Mouse (Mus musculus) liver, embryonic 13.5 days (tissue): ENCODE measurements around the gene Inmt. TPM values are rescaled to one million over a fixed set of nuclear protein-coding genes. Genes with fewer than 3 reads are reported as not detected.
A peak's percentile ranks its signal among the peaks of the same experiment; 100 is the strongest.

Experiments
- ATAC-seq: fragments of 200-750 bp; cut with Nextera tagmentation; 2 replicates; pipeline ENCODE4 v1.8.0; 2017; ENCODE audit warnings: low read depth, mild to moderate bottlenecking, moderate number of reproducible peaks, moderate library complexity
- DNase-seq: peaks from one replicate; pipeline ENCODE4 v3.0.0; 2022
- H3K27ac ChIP-seq: fragments of 300-500 bp; sonication (generic); 2 replicates; pipeline ENCODE4 v1.5.1; 2015; ENCODE audit warnings: moderate library complexity, mild to moderate bottlenecking, inconsistent platforms
- H3K27me3 ChIP-seq: fragments of 300-500 bp; sonication (generic); 2 replicates; pipeline ENCODE4 v1.6.1; 2015; ENCODE audit warnings: mild to moderate bottlenecking, inconsistent platforms
- H3K36me3 ChIP-seq: fragments of 300-500 bp; sonication (generic); 2 replicates; pipeline ENCODE4 v1.6.1; 2015; ENCODE audit warnings: mild to moderate bottlenecking, inconsistent platforms
- H3K4me1 ChIP-seq: fragments of 300-500 bp; sonication (generic); replicated peaks from 2 replicates; pipeline ENCODE4 v1.6.1; 2015; ENCODE audit warnings: inconsistent platforms
- H3K4me2 ChIP-seq: fragments of 300-500 bp; sonication (generic); 2 replicates; pipeline ENCODE4 v1.6.1; 2015; ENCODE audit warnings: inconsistent platforms, mild to moderate bottlenecking, moderate library complexity
- H3K4me3 ChIP-seq: fragments of 300-500 bp; sonication (generic); replicated peaks from 2 replicates; pipeline ENCODE4 v1.5.1; 2015; ENCODE audit warnings: mild to moderate bottlenecking, inconsistent platforms
- H3K9ac ChIP-seq: fragments of 300-500 bp; sonication (generic); 2 replicates; pipeline ENCODE4 v1.6.1; 2015; ENCODE audit warnings: mild to moderate bottlenecking, inconsistent platforms
- H3K9me3 ChIP-seq: fragments of 300-500 bp; sonication (generic); replicated peaks from 2 replicates; pipeline ENCODE4 v1.6.1; 2016; ENCODE audit warnings: inconsistent platforms
- WGBS: fragments of 180-500 bp; shearing (Covaris S2); methylation state at CpG from one replicate; pipeline ENCODE4 v1.1.7; 2015; ENCODE audit not compliant: insufficient replicate concordance; 5-methylcytosine and 5-hydroxymethylcytosine counted together
- polyA plus RNA-seq: library from polyadenylated mRNA; unstranded; fragments of >200 nt; fragmentation: Nextera tagmentation; extraction: Ambion mirVana; gene quantifications from 2 replicates; pipeline ENCODE4 v1.2.1, GENCODE M21; 2015

Inmt gene
- polyA plus RNA-seq, 1 experiment from 2014 or later: 0.24 TPM

- Histone ChIP-seq H3K4me3 (no peak overlapping the region), H3K4me1 (no peaks in the 10 kb centered on the region), H3K36me3 (no peaks in the 10 kb centered on the region), H3K9me3 (no peaks in the 10 kb centered on the region), H3K27me3 (peaks cover 2% of the 10 kb centered on the region; the same call in 1 of the 2 replicates), H3K9ac (no peak overlapping the region), H3K4me2 (no peak overlapping the region), H3K27ac (no peak overlapping the region)
- 45% methylated on average over 7 of the region's 7 CpGs for WGBS
- no peak for ATAC-seq
- peak; percentile 26 for DNase-seq
These were observed 7.9 kb downstream of the Inmt start for GRCm38 (mm10) chr6:55166777-55167463.

DNA sequence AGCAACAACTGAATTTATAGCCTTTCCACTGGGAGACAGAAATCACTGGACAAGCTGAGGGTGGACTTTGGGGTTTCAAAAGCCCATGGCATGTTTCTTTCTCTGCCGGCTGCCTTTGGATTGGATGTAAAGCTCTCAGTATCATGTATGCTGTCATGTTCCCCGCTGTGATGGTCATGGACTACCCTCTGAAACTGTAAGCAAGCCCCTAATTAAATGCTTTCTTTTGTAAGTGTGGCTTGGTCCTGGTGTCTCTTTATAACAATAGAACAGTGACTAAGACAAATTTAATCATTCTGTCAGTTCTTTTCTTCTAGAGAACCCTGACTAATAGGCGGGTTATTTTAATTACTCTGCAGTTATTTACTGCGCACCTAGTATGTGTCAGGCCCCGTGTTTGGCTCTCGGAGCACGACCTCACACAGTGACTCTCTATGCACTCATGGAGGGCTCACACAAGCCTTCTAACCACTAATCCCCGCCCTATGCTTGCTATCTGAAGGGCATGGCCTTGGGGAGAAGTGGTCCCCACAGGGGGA is 11.7 kb downstream of the Inmt start:
- H3K9ac ChIP-seq: no peak overlapping the region
- peaks cover 2% of the 10 kb centered on the region; the same call in 1 of the 2 replicates for H3K27me3 ChIP-seq
- no peaks in the 10 kb centered on the region for H3K4me1 ChIP-seq
- H3K4me2 ChIP-seq: no peak overlapping the region
- ATAC-seq: no peak
- no peak overlapping the region for H3K4me3 ChIP-seq
- no peaks in the 10 kb centered on the region for H3K9me3 ChIP-seq
- 65% methylated on average over 8 of the region's 8 CpGs for WGBS
- H3K27ac ChIP-seq: no peak overlapping the region
- no peak for DNase-seq
- no peaks in the 10 kb centered on the region for H3K36me3 ChIP-seq

- no peaks in the 10 kb centered on the region for H3K36me3 ChIP-seq
- 54% methylated on average over 5 of the region's 5 CpGs for WGBS
- no peak overlapping the region for H3K27ac ChIP-seq
These were observed 13.5 kb downstream of the Inmt start for GRCm38 (mm10) chr6:55161311-55161761.

DNA sequence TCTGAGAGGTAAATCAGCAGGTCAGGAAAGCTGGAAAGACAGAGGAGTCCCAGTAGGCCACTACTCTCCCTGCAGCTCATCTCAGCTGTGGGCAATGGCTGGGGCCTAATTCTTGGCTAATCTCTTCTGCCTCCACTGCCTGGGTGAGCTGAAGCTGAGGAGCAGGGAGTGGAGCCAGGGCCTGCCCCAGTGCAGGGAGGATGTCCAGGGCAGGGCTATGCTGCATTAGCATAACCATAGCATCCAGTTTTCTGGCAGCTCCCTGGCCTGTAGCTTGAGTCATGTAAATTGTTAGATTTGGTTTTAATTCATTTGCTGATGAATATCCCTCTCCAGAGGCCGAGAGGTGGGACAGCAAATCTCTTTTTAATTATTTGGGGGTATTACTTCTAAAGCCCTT is 15.6 kb downstream of the Inmt start:
- Histone ChIP-seq H3K4me2 (no peak overlapping the region), H3K9ac (no peak overlapping the region), H3K9me3 (no peaks in the 10 kb centered on the region), H3K27me3 (no peaks in the 10 kb centered on the region), H3K4me1 (no peaks in the 10 kb centered on the region), H3K36me3 (no peaks in the 10 kb centered on the region), H3K27ac (no peak overlapping the region), H3K4me3 (no peak overlapping the region)
- DNase-seq (no peak), ATAC-seq (no peak)
- 41% methylated on average over 1 of the region's 1 CpGs for WGBS

More at GRCm38 (mm10) chr6:55161311-55161761, 13.5 kb downstream of the Inmt start:
- ATAC-seq (no peak), DNase-seq (no peak)
- Histone ChIP-seq H3K9ac (no peak overlapping the region), H3K4me2 (no peak overlapping the region), H3K9me3 (no peaks in the 10 kb centered on the region), H3K4me3 (no peak overlapping the region), H3K4me1 (no peaks in the 10 kb centered on the region), H3K27me3 (peaks cover 2% of the 10 kb centered on the region; the same call in 1 of the 2 replicates)

DNA sequence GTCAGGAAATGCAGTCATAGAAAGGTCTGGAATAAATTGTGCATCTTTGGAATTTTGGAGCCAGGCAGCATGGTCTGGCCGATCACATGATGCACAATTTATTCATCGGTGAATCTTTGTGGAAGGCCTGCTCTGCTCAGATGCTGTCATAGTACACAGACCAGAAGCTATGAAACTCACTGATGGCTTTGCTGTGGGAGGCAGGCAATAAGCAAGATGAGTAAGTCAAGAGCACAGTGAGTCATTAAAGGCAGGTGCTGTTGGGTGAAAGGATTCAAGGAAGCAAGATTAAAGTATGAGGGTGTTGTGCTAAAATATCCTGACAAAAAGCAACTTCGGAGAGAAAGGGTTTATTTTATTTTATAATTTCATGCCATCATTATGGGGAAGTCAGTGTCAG is 22.6 kb downstream of the Inmt start:
- H3K9me3 ChIP-seq: no peaks in the 10 kb centered on the region
- H3K27ac ChIP-seq: no peak overlapping the region
- no peak overlapping the region for H3K9ac ChIP-seq
- H3K4me3 ChIP-seq: no peak overlapping the region
- ATAC-seq (no peak), DNase-seq (no peak)
- H3K4me2 ChIP-seq: no peak overlapping the region
- H3K36me3 ChIP-seq: no peaks in the 10 kb centered on the region
- no peaks in the 10 kb centered on the region for H3K27me3 ChIP-seq
- WGBS: 73% methylated on average over 3 of the region's 3 CpGs
- H3K4me1 ChIP-seq: peaks cover 7% of the 10 kb centered on the region; the same call in 1 of the 2 replicates

DNA sequence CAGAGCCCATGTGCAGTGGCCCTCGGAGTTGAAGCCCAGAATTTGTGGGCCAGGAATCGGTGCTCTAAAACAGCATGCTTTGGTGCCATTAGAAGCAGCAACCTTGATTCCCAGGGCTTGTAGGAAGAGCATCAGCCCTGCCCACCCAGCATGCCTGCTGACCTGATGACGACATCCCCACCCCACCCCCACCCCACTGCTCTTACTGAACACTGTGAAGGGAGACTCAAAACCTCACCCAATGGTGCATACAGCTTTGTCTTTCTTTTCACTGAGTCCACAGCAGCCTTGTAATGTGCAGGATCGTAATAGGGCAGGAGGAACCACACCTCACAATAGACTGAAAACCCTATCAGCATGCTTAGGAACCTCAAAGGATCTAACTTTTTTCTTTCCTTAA is 28.7 kb downstream of the Inmt start:
- DNase-seq (no peak), ATAC-seq (no peak)
- Histone ChIP-seq H3K36me3 (no peaks in the 10 kb centered on the region), H3K4me2 (no peak overlapping the region), H3K9me3 (no peaks in the 10 kb centered on the region), H3K4me1 (peaks cover 7% of the 10 kb centered on the region; the same call in 1 of the 2 replicates), H3K27me3 (no peaks in the 10 kb centered on the region), H3K27ac (no peak overlapping the region), H3K9ac (no peak overlapping the region), H3K4me3 (no peak overlapping the region)
- 49% methylated on average over 4 of the region's 4 CpGs for WGBS

DNA sequence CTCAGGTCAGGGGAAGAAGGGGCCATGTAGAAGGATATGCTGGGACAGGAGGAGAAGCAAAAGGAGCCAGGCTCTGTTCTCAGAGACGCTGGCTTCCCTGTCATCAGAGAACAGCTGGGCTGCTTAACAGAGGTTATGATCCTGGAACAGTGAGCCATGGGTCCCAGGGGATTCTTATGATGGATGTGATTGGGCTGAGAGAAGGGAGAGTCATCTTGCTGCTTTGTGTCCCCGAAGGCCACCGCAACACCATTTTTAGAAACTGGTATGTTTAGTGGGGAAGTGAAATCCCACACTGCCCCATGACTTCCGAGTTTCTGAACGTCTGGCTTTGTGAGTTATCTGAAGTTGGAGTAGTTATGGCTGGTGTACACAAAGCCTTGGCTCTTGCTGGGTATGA is 29.6 kb downstream of the Inmt start:
- Histone ChIP-seq H3K4me1 (peaks cover 7% of the 10 kb centered on the region; the same call in 1 of the 2 replicates), H3K9ac (no peak overlapping the region), H3K27ac (no peak overlapping the region), H3K27me3 (no peaks in the 10 kb centered on the region), H3K36me3 (no peaks in the 10 kb centered on the region), H3K9me3 (no peaks in the 10 kb centered on the region), H3K4me2 (no peak overlapping the region), H3K4me3 (no peak overlapping the region)
- ATAC-seq: no peak
- 48% methylated on average over 5 of the region's 5 CpGs for WGBS
- no peak for DNase-seq

- Histone ChIP-seq H3K27ac (no peak overlapping the region), H3K4me3 (no peak overlapping the region), H3K4me2 (no peak overlapping the region), H3K9me3 (no peaks in the 10 kb centered on the region), H3K27me3 (no peaks in the 10 kb centered on the region), H3K36me3 (no peaks in the 10 kb centered on the region), H3K9ac (no peak overlapping the region), H3K4me1 (no peaks in the 10 kb centered on the region)
- ATAC-seq (no peak), DNase-seq (no peak)
These were observed 36.5 kb downstream of the Inmt start for GRCm38 (mm10) chr6:55138343-55138742.

- Histone ChIP-seq H3K36me3 (no peaks in the 10 kb centered on the region), H3K27me3 (no peaks in the 10 kb centered on the region), H3K4me2 (no peak overlapping the region), H3K4me1 (no peaks in the 10 kb centered on the region), H3K4me3 (no peak overlapping the region), H3K27ac (no peak overlapping the region), H3K9me3 (no peaks in the 10 kb centered on the region), H3K9ac (no peak overlapping the region)
- 72% methylated on average over 1 of the region's 1 CpGs for WGBS
- no peak for ATAC-seq
- DNase-seq: no peak
These were observed 41.4 kb downstream of the Inmt start for GRCm38 (mm10) chr6:55133425-55133824.

GRCm38 (mm10) chr6:55132794-55133193 is 42.0 kb downstream of the Inmt start, which contains the start of gene Crhr2:
TSS of gene Crhr2 (minus strand) at chr6:55133016.
- H3K4me2 ChIP-seq: no peak within 1 kb of the TSS
- H3K4me1 ChIP-seq: no peaks in the 10 kb centered on the region
- no peak for DNase-seq
- no peaks in the 10 kb centered on the region for H3K36me3 ChIP-seq
- WGBS: 62% methylated on average over 10 of the region's 10 CpGs
- H3K27ac ChIP-seq: no peak within 1 kb of the TSS
- H3K27me3 ChIP-seq: no peaks in the 10 kb centered on the region
- no peak for ATAC-seq
- no peak within 1 kb of the TSS for H3K4me3 ChIP-seq
- H3K9me3 ChIP-seq: no peaks in the 10 kb centered on the region
- H3K9ac ChIP-seq: no peak within 1 kb of the TSS

GRCm38 (mm10) chr6:55131301-55131700 is 43.5 kb downstream of the Inmt start:
- ATAC-seq (no peak), DNase-seq (no peak)
- Histone ChIP-seq H3K9me3 (no peaks in the 10 kb centered on the region), H3K4me3 (no peak overlapping the region), H3K4me2 (no peak overlapping the region), H3K36me3 (no peaks in the 10 kb centered on the region), H3K27ac (no peak overlapping the region), H3K4me1 (no peaks in the 10 kb centered on the region), H3K27me3 (no peaks in the 10 kb centered on the region), H3K9ac (no peak overlapping the region)
- WGBS: 61% methylated on average over 4 of the region's 4 CpGs

DNA sequence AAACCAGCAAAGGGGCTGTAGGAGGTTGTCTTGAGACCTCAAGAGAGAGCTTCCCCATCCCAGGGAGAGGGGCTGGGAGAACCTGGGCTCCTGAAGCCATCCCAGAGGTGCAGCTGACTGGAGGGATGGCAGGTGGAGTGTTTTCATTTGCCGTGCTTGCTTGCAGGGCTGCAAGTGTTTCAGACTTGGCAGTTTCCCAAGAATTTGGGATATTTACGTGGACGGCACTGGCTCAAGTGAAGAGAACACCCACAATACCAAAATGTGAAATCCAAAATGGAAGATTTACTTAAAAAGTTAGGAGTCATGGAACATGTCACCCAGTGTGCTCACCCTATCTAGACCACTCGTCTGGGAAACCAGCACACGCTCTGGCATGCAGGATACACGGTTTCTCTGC is 44.2 kb downstream of the Inmt start:
- Histone ChIP-seq H3K4me1 (no peaks in the 10 kb centered on the region), H3K9me3 (no peaks in the 10 kb centered on the region), H3K27ac (no peak overlapping the region), H3K9ac (no peak overlapping the region), H3K36me3 (no peaks in the 10 kb centered on the region), H3K4me3 (no peak overlapping the region), H3K4me2 (no peak overlapping the region), H3K27me3 (no peaks in the 10 kb centered on the region)
- DNase-seq: no peak
- 62% methylated on average over 6 of the region's 6 CpGs for WGBS
- no peak for ATAC-seq
